Mouse (Mus musculus): ENCODE data around the gene Dusp22.

GRCm38 (mm10) chr13:30745121-30745520 is 85.3 kb downstream of the Dusp22 start:
- TF ChIP-seq TAL1 (IDR thresholded peaks at IDR 0.05; ENCODE audit: low read length), result no peak
- no peak for TF ChIP-seq GATA1 (IDR thresholded peaks at IDR 0.05; ENCODE audit: low read length)
